Mouse (Mus musculus): ENCODE data around the gene Mylpf. TPM values are rescaled to one million over a fixed set of nuclear protein-coding genes. Genes with fewer than 3 reads are reported as not detected.

Gene Mylpf
- polyA plus RNA-seq, 1 experiment from 2014 or later = 47.4 TPM

GRCm38 (mm10) chr7:127260309-127261111 lies 51.8 kb downstream of the Mylpf start, which contains the start of gene Dctpp1:
Gene Dctpp1 (minus strand): TSS chr7:127260709.
- Histone ChIP-seq H3K4me3 (ENCODE audit: low read length) (peak within 1 kb of the TSS; percentile 83), H3K9me3 (ENCODE audit: control insufficient read depth, low read length) (no peaks in the 10 kb centered on the region), H3K4me1 (replicated peaks; ENCODE audit: control insufficient read depth, insufficient read depth, low read length) (peaks cover 12% of the 10 kb centered on the region), H3K27me3 (ENCODE audit: control insufficient read depth, insufficient read depth, low read depth, low read length) (no peaks in the 10 kb centered on the region), H3K27ac (ENCODE audit: low read length) (peak within 1 kb of the TSS; percentile 50; the same call in 1 of the 2 replicates), H3K36me3 (ENCODE audit: control insufficient read depth, insufficient read depth, low read length) (no peaks in the 10 kb centered on the region), H3K4me2 (ENCODE audit: low read depth, low read length) (peak within 1 kb of the TSS; percentile 88), H3K9ac (ENCODE audit: low read length) (peak within 1 kb of the TSS; percentile 73)
- under 1% methylated on average over 50 of the region's 50 CpGs for WGBS
- peak; percentile 99 for ATAC-seq (ENCODE audit: low read depth)

GRCm38 (mm10) chr7:127262218-127262961 lies 53.7 kb downstream of the Mylpf start:
- peaks cover 12% of the 10 kb centered on the region for H3K4me1 ChIP-seq (replicated peaks; ENCODE audit: control insufficient read depth, insufficient read depth, low read length)
- H3K9ac ChIP-seq (ENCODE audit: low read length) = no peak overlapping the region
- H3K27ac ChIP-seq (ENCODE audit: low read length) = no peak overlapping the region
- no peak for ATAC-seq (ENCODE audit: low read depth)
- no peaks in the 10 kb centered on the region for H3K27me3 ChIP-seq (ENCODE audit: control insufficient read depth, insufficient read depth, low read depth, low read length)
- H3K9me3 ChIP-seq (ENCODE audit: control insufficient read depth, low read length) = no peaks in the 10 kb centered on the region
- WGBS = 68% methylated on average over 10 of the region's 10 CpGs
- no peak overlapping the region for H3K4me2 ChIP-seq (ENCODE audit: low read depth, low read length)
- no peaks in the 10 kb centered on the region for H3K36me3 ChIP-seq (ENCODE audit: control insufficient read depth, insufficient read depth, low read length)
- H3K4me3 ChIP-seq (ENCODE audit: low read length) = no peak overlapping the region

- Histone ChIP-seq H3K4me1 (replicated peaks; ENCODE audit: control insufficient read depth, insufficient read depth, low read length) (peaks cover 12% of the 10 kb centered on the region), H3K36me3 (ENCODE audit: control insufficient read depth, insufficient read depth, low read length) (no peaks in the 10 kb centered on the region), H3K9me3 (ENCODE audit: control insufficient read depth, low read length) (no peaks in the 10 kb centered on the region), H3K27ac (ENCODE audit: low read length) (no peak overlapping the region), H3K9ac (ENCODE audit: low read length) (no peak overlapping the region), H3K27me3 (ENCODE audit: control insufficient read depth, insufficient read depth, low read depth, low read length) (no peaks in the 10 kb centered on the region), H3K4me2 (ENCODE audit: low read depth, low read length) (no peak overlapping the region), H3K4me3 (ENCODE audit: low read length) (no peak overlapping the region)
- WGBS = 85% methylated on average over 3 of the region's 3 CpGs
- no peak for ATAC-seq (ENCODE audit: low read depth)
Measured at GRCm38 (mm10) chr7:127263526-127263925, 54.8 kb downstream of the Mylpf start.

Other genes starting within 250 kb of the Mylpf start
- 119 and 122 TPM in 2 replicates for gene Cdipt, start 233.0 kb upstream of the Mylpf start, polyA plus RNA-seq (2015; fragmentation: Nextera tagmentation; extraction: Ambion mirVana)
- gene Cdiptos, start 232.8 kb upstream of the Mylpf start, polyA plus RNA-seq (2015; fragmentation: Nextera tagmentation; extraction: Ambion mirVana) = 0.89 and 2.1 TPM in 2 replicates
- 14.9 and 17.9 TPM in 2 replicates for gene Mvp, start 194.3 kb upstream of the Mylpf start, polyA plus RNA-seq (2015; fragmentation: Nextera tagmentation; extraction: Ambion mirVana)
- 0.62 and 0.93 TPM in 2 replicates for gene Pagr1b, start 192.4 kb upstream of the Mylpf start, polyA plus RNA-seq (2015; fragmentation: Nextera tagmentation; extraction: Ambion mirVana)
- 45.9 and 67.2 TPM in 2 replicates for gene Pagr1a, start 191.5 kb upstream of the Mylpf start, polyA plus RNA-seq (2015; fragmentation: Nextera tagmentation; extraction: Ambion mirVana)
- gene Gm42742, start 187.8 kb upstream of the Mylpf start, polyA plus RNA-seq (2015; fragmentation: Nextera tagmentation; extraction: Ambion mirVana) = 39.1 and 63.1 TPM in 2 replicates
- gene Prrt2, start 187.7 kb upstream of the Mylpf start, polyA plus RNA-seq (2015; fragmentation: Nextera tagmentation; extraction: Ambion mirVana) = 4.5 TPM in 2 replicates
- gene Maz, start 181.9 kb upstream of the Mylpf start, polyA plus RNA-seq (2015; fragmentation: Nextera tagmentation; extraction: Ambion mirVana) = 38.6 and 46.1 TPM in 2 replicates
- 140 and 153 TPM in 2 replicates for gene Kif22, start 166.4 kb upstream of the Mylpf start, polyA plus RNA-seq (2015; fragmentation: Nextera tagmentation; extraction: Ambion mirVana)
- gene Zg16, start 121.6 kb upstream of the Mylpf start, polyA plus RNA-seq (2015; fragmentation: Nextera tagmentation; extraction: Ambion mirVana) = 7.1 TPM in 1 of 2 replicates, not detected in the other
- gene AI467606, start 117.5 kb upstream of the Mylpf start, polyA plus RNA-seq (2015; fragmentation: Nextera tagmentation; extraction: Ambion mirVana) = 11.5 and 12.8 TPM in 2 replicates
- gene Qprt, start 86.7 kb upstream of the Mylpf start, polyA plus RNA-seq (2015; fragmentation: Nextera tagmentation; extraction: Ambion mirVana) = 0.43 and 1.2 TPM in 2 replicates
- 0.44 and 0.70 TPM in 2 replicates for gene Spn, start 71.1 kb upstream of the Mylpf start, polyA plus RNA-seq (2015; fragmentation: Nextera tagmentation; extraction: Ambion mirVana)
- 53.9 and 54.0 TPM in 2 replicates for gene Cd2bp2, start 12.8 kb upstream of the Mylpf start, polyA plus RNA-seq (2015; fragmentation: Nextera tagmentation; extraction: Ambion mirVana)
- 20.5 and 23.8 TPM in 2 replicates for gene Tbc1d10b, start 422 bp upstream of the Mylpf start, polyA plus RNA-seq (2015; fragmentation: Nextera tagmentation; extraction: Ambion mirVana)
- 27.7 and 32.3 TPM in 2 replicates for gene Zfp553, start 24.2 kb downstream of the Mylpf start, polyA plus RNA-seq (2015; fragmentation: Nextera tagmentation; extraction: Ambion mirVana)
- 23.2 and 23.4 TPM in 2 replicates for gene Sept1, start 24.2 kb downstream of the Mylpf start, polyA plus RNA-seq (2015; fragmentation: Nextera tagmentation; extraction: Ambion mirVana)
- gene Zfp771, start 35.4 kb downstream of the Mylpf start, polyA plus RNA-seq (2015; fragmentation: Nextera tagmentation; extraction: Ambion mirVana) = 36.9 and 48.7 TPM in 2 replicates
- gene Dctpp1, start 51.8 kb downstream of the Mylpf start, polyA plus RNA-seq (2015; fragmentation: Nextera tagmentation; extraction: Ambion mirVana) = 138 and 147 TPM in 2 replicates
- 49.6 and 54.5 TPM in 2 replicates for gene Sephs2, start 65.2 kb downstream of the Mylpf start, polyA plus RNA-seq (2015; fragmentation: Nextera tagmentation; extraction: Ambion mirVana)
- 2.1 and 3.1 TPM in 2 replicates for gene Itgal, start 87.4 kb downstream of the Mylpf start, polyA plus RNA-seq (2015; fragmentation: Nextera tagmentation; extraction: Ambion mirVana)
- 15.1 and 17.6 TPM in 2 replicates for gene Zfp768, start 136.7 kb downstream of the Mylpf start, polyA plus RNA-seq (2015; fragmentation: Nextera tagmentation; extraction: Ambion mirVana)
- gene Zfp747, start 167.2 kb downstream of the Mylpf start, polyA plus RNA-seq (2015; fragmentation: Nextera tagmentation; extraction: Ambion mirVana) = 8.4 and 9.9 TPM in 2 replicates
- gene 9130019O22Rik, start 178.3 kb downstream of the Mylpf start, polyA plus RNA-seq (2015; fragmentation: Nextera tagmentation; extraction: Ambion mirVana) = 7.3 and 8.0 TPM in 2 replicates
- gene E430018J23Rik, start 184.7 kb downstream of the Mylpf start, polyA plus RNA-seq (2015; fragmentation: Nextera tagmentation; extraction: Ambion mirVana) = 5.7 and 6.6 TPM in 2 replicates
- 9.1 and 9.3 TPM in 2 replicates for gene Zfp764, start 197.9 kb downstream of the Mylpf start, polyA plus RNA-seq (2015; fragmentation: Nextera tagmentation; extraction: Ambion mirVana)
- 24.9 and 25.3 TPM in 2 replicates for gene Zfp688, start 213.2 kb downstream of the Mylpf start, polyA plus RNA-seq (2015; fragmentation: Nextera tagmentation; extraction: Ambion mirVana)
- 6.4 and 6.7 TPM in 2 replicates for gene Zfp689, start 240.3 kb downstream of the Mylpf start, polyA plus RNA-seq (2015; fragmentation: Nextera tagmentation; extraction: Ambion mirVana)

All from lung, embryonic 16.5 days (tissue).